Mouse (Mus musculus): ENCODE results near the gene Rabgap1l. TPM values are rescaled to one million over a fixed set of nuclear protein-coding genes. Genes with fewer than 3 reads are reported as not detected.

Rabgap1l gene
- polyA plus RNA-seq, 1 experiment from 2014 or later = 53.5 TPM

GRCm38 (mm10) chr1:160176903-160177302 is 616.1 kb downstream of the Rabgap1l start:
- Histone ChIP-seq H3K27me3 (ENCODE audit: control insufficient read depth, insufficient read depth, low read length) (no peaks in the 10 kb centered on the region), H3K4me1 (ENCODE audit: control insufficient read depth, insufficient read depth, low read length) (no peaks in the 10 kb centered on the region), H3K27ac (ENCODE audit: low read depth, low read length) (no peak overlapping the region), H3K4me2 (no peak overlapping the region), H3K9ac (ENCODE audit: low read depth, low read length) (no peak overlapping the region), H3K36me3 (ENCODE audit: control insufficient read depth, insufficient read depth, low read length) (no peaks in the 10 kb centered on the region), H3K9me3 (replicated peaks; ENCODE audit: control insufficient read depth, low read length) (no peaks in the 10 kb centered on the region), H3K4me3 (ENCODE audit: low read depth, low read length) (no peak overlapping the region)
- no peak for ATAC-seq (replicated peaks; ENCODE audit: insufficient number of reproducible peaks, low FRiP score, low TSS enrichment)
- 78% methylated on average over 8 of the region's 8 CpGs for WGBS (ENCODE audit: insufficient replicate concordance)

MicroRNAs encoded within 50 kb of the gene (microRNA counts, 519-probe panel; counts per million panel counts)
- 32.2 counts per million for microRNA mmu-miR-1927

Small RNAs within 50 kb of the gene (microRNA-seq; reads per million reads assigned to microRNA genes)
- 5.7 reads per million, percentile 41 among the genes with 10 or more reads in this experiment for gene Mir1927 (ENCODE audit: borderline number of aligned reads)

Other genes starting within 250 kb of the Rabgap1l start
- gene Rc3h1, start 113.2 kb upstream of the Rabgap1l start, polyA plus RNA-seq (2014; fragmentation: Nextera tagmentation; extraction: Ambion mirVana) = 5.8 and 9.3 TPM in 2 replicates
- 1.2 and 2.4 TPM in 2 replicates for gene Serpinc1, start 185.4 kb upstream of the Rabgap1l start, polyA plus RNA-seq (2014; fragmentation: Nextera tagmentation; extraction: Ambion mirVana)
- 8.0 and 11.2 TPM in 2 replicates for gene Zbtb37, start 241.6 kb upstream of the Rabgap1l start, polyA plus RNA-seq (2014; fragmentation: Nextera tagmentation; extraction: Ambion mirVana)